Mouse (Mus musculus) intestine, postnatal 0 days (tissue): ENCODE measurements around the gene Ptpn7. TPM values are rescaled to one million over a fixed set of nuclear protein-coding genes. Genes with fewer than 3 reads are reported as not detected.

Experiments
- ATAC-seq: fragments of 200-750 bp; cut with Nextera tagmentation; 2 replicates; pipeline ENCODE4 v1.8.0; 2017; ENCODE audit warnings: mild to moderate bottlenecking, moderate TSS enrichment, moderate library complexity
- H3K27ac ChIP-seq: fragments of 300-500 bp; sonication (generic); 2 replicates; pipeline ENCODE4 v1.5.1; 2014; ENCODE audit warnings: mild to moderate bottlenecking, low read depth, low read length, moderate library complexity
- H3K27me3 ChIP-seq: fragments of 300-500 bp; sonication (generic); replicated peaks from 2 replicates; pipeline ENCODE4 v1.6.1; 2014; ENCODE audit warnings: low read length, mixed read lengths; ENCODE audit not compliant: control insufficient read depth, insufficient read depth
- H3K36me3 ChIP-seq: fragments of 300-500 bp; sonication (generic); 2 replicates; pipeline ENCODE4 v1.6.1; 2014; ENCODE audit warnings: mild to moderate bottlenecking, moderate library complexity; ENCODE audit not compliant: control insufficient read depth, insufficient read depth
- H3K4me1 ChIP-seq: fragments of 300-500 bp; sonication (generic); replicated peaks from 2 replicates; pipeline ENCODE4 v1.6.1; 2014; ENCODE audit warnings: antibody characterized with exemption, low read length, mixed read lengths; ENCODE audit not compliant: control insufficient read depth, insufficient read depth
- H3K4me2 ChIP-seq: fragments of 300-500 bp; sonication (generic); replicated peaks from 2 replicates; pipeline ENCODE4 v1.6.1; 2014; ENCODE audit warnings: low read depth, mild to moderate bottlenecking, moderate library complexity
- H3K4me3 ChIP-seq: fragments of 300-500 bp; sonication (generic); 2 replicates; pipeline ENCODE4 v1.5.1; 2014; ENCODE audit warnings: low read depth, low read length
- H3K9ac ChIP-seq: fragments of 300-500 bp; sonication (generic); 2 replicates; pipeline ENCODE4 v1.6.1; 2014; ENCODE audit warnings: mild to moderate bottlenecking, low read depth, low read length
- H3K9me3 ChIP-seq: fragments of 300-500 bp; sonication (generic); 2 replicates; pipeline ENCODE4 v1.6.1; 2016; ENCODE audit warnings: mixed run types; ENCODE audit not compliant: control insufficient read depth
- CTCF ChIP-seq: sonication (generic); IDR thresholded peaks from 2 replicates; pipeline ENCODE4 v1.5.1; 2016; ENCODE audit warnings: low read depth, mild to moderate bottlenecking, control low read depth, antibody characterized with exemption, moderate library complexity
- WGBS: fragments of 180-500 bp; shearing (Covaris S2); extraction: QIAGEN DNeasy Blood & Tissue Kit; methylation state at CpG from one replicate; pipeline ENCODE4 v1.1.7; 2014; 5-methylcytosine and 5-hydroxymethylcytosine counted together
- polyA plus RNA-seq: library from polyadenylated mRNA; unstranded; fragments of >200 nt; fragmentation: Nextera tagmentation; extraction: Ambion mirVana; gene quantifications from 2 replicates; pipeline ENCODE4 v1.2.1, GENCODE M21; 2015

Ptpn7 gene
- polyA plus RNA-seq, 1 experiment from 2014 or later = 0.76 TPM

- no peak for TF ChIP-seq CTCF
- peaks cover 8% of the 10 kb centered on the region; the same call in 1 of the 2 replicates for H3K27me3 ChIP-seq
- H3K9me3 ChIP-seq = no peaks in the 10 kb centered on the region
- H3K27ac ChIP-seq = no peak overlapping the region
- H3K4me1 ChIP-seq = no peaks in the 10 kb centered on the region
- H3K4me2 ChIP-seq = no peak overlapping the region
- no peak overlapping the region for H3K4me3 ChIP-seq
- no peaks in the 10 kb centered on the region for H3K36me3 ChIP-seq
- no peak for ATAC-seq
- H3K9ac ChIP-seq = no peak overlapping the region
- WGBS = 69% methylated on average over 2 of the region's 2 CpGs
Measured at GRCm38 (mm10) chr1:135130376-135131018, 2.0 kb upstream of the Ptpn7 start.

- no peak for TF ChIP-seq CTCF
- H3K9ac ChIP-seq = no peak overlapping the region
- H3K4me2 ChIP-seq = no peak overlapping the region
- no peaks in the 10 kb centered on the region for H3K4me1 ChIP-seq
- WGBS = 29% methylated on average over 6 of the region's 6 CpGs
- H3K36me3 ChIP-seq = no peaks in the 10 kb centered on the region
- peaks cover 8% of the 10 kb centered on the region; the same call in 1 of the 2 replicates for H3K27me3 ChIP-seq
- no peaks in the 10 kb centered on the region for H3K9me3 ChIP-seq
- no peak overlapping the region for H3K27ac ChIP-seq
- ATAC-seq = no peak
- H3K4me3 ChIP-seq = no peak overlapping the region
Measured at GRCm38 (mm10) chr1:135131034-135131433, 1.5 kb upstream of the Ptpn7 start.

GRCm38 (mm10) chr1:135131560-135131959 is 940 bp upstream of the Ptpn7 start:
- no peak for TF ChIP-seq CTCF
- H3K4me3 ChIP-seq = no peak overlapping the region
- H3K9ac ChIP-seq = no peak overlapping the region
- no peak for ATAC-seq
- H3K9me3 ChIP-seq = no peaks in the 10 kb centered on the region
- no peak overlapping the region for H3K4me2 ChIP-seq
- no peaks in the 10 kb centered on the region for H3K36me3 ChIP-seq
- no peak overlapping the region for H3K27ac ChIP-seq
- no peaks in the 10 kb centered on the region for H3K4me1 ChIP-seq
- WGBS = 39% methylated on average over 8 of the region's 8 CpGs
- H3K27me3 ChIP-seq = peaks cover 8% of the 10 kb centered on the region; the same call in 1 of the 2 replicates

- H3K27ac ChIP-seq = no peak overlapping the region
- 90% methylated on average over 9 of the region's 9 CpGs for WGBS
- peaks cover 8% of the 10 kb centered on the region; the same call in 1 of the 2 replicates for H3K27me3 ChIP-seq
- H3K9me3 ChIP-seq = no peaks in the 10 kb centered on the region
- no peak for ATAC-seq
- H3K4me3 ChIP-seq = no peak overlapping the region
- H3K36me3 ChIP-seq = no peaks in the 10 kb centered on the region
- no peak for TF ChIP-seq CTCF
- no peak overlapping the region for H3K4me2 ChIP-seq
- H3K4me1 ChIP-seq = no peaks in the 10 kb centered on the region
- no peak overlapping the region for H3K9ac ChIP-seq
Measured at GRCm38 (mm10) chr1:135132893-135133369, 431 bp downstream of the Ptpn7 start.

- WGBS = 73% methylated on average over 10 of the region's 10 CpGs
- H3K27me3 ChIP-seq = peaks cover 8% of the 10 kb centered on the region; the same call in 1 of the 2 replicates
- H3K4me1 ChIP-seq = no peaks in the 10 kb centered on the region
- no peak for ATAC-seq
- no peak overlapping the region for H3K9ac ChIP-seq
- H3K4me2 ChIP-seq = no peak overlapping the region
- no peaks in the 10 kb centered on the region for H3K9me3 ChIP-seq
- H3K4me3 ChIP-seq = no peak overlapping the region
- no peak overlapping the region for H3K27ac ChIP-seq
- no peaks in the 10 kb centered on the region for H3K36me3 ChIP-seq
- TF ChIP-seq CTCF = no peak
Measured at GRCm38 (mm10) chr1:135133678-135134435, 1.4 kb downstream of the Ptpn7 start.

- H3K9me3 ChIP-seq = no peaks in the 10 kb centered on the region
- no peaks in the 10 kb centered on the region for H3K36me3 ChIP-seq
- H3K27me3 ChIP-seq = no peaks in the 10 kb centered on the region
- no peak overlapping the region for H3K4me3 ChIP-seq
- no peak for ATAC-seq
- no peak for TF ChIP-seq CTCF
- H3K27ac ChIP-seq = no peak overlapping the region
- no peak overlapping the region for H3K9ac ChIP-seq
- WGBS = 85% methylated on average over 8 of the region's 8 CpGs
- no peak overlapping the region for H3K4me2 ChIP-seq
- no peaks in the 10 kb centered on the region for H3K4me1 ChIP-seq
Measured at GRCm38 (mm10) chr1:135135111-135135787, 2.7 kb downstream of the Ptpn7 start.
